Mouse (Mus musculus) limb, embryonic 15.5 days (tissue): ENCODE results near the gene Ache. TPM values are rescaled to one million over a fixed set of nuclear protein-coding genes. Genes with fewer than 3 reads are reported as not detected.

Experiments used
- ATAC-seq: fragments of 200-750 bp; cut with Nextera tagmentation; 2 replicates; pipeline ENCODE4 v1.8.0; 2017; ENCODE audit warnings: low read depth, moderate TSS enrichment; ENCODE audit not compliant: insufficient number of reproducible peaks, low FRiP score, low TSS enrichment
- H3K27ac ChIP-seq: fragments of 300-500 bp; sonication (generic); 2 replicates; pipeline ENCODE4 v1.5.1; 2015; ENCODE audit warnings: moderate library complexity, mild to moderate bottlenecking, inconsistent platforms
- H3K27me3 ChIP-seq: fragments of 300-500 bp; sonication (generic); 2 replicates; pipeline ENCODE4 v1.6.1; 2015; ENCODE audit warnings: inconsistent platforms
- H3K36me3 ChIP-seq: fragments of 300-500 bp; sonication (generic); 2 replicates; pipeline ENCODE4 v1.6.1; 2015; ENCODE audit warnings: inconsistent platforms
- H3K4me1 ChIP-seq: fragments of 300-500 bp; sonication (generic); 2 replicates; pipeline ENCODE4 v1.6.1; 2015; ENCODE audit warnings: inconsistent platforms
- H3K4me2 ChIP-seq: fragments of 300-500 bp; sonication (generic); 2 replicates; pipeline ENCODE4 v1.6.1; 2015; ENCODE audit warnings: mild to moderate bottlenecking, inconsistent platforms
- H3K4me3 ChIP-seq: fragments of 300-500 bp; sonication (generic); 2 replicates; pipeline ENCODE4 v1.5.1; 2015; ENCODE audit warnings: mild to moderate bottlenecking, inconsistent platforms
- H3K9ac ChIP-seq: fragments of 300-500 bp; sonication (generic); 2 replicates; pipeline ENCODE4 v1.6.1; 2015; ENCODE audit warnings: inconsistent platforms
- H3K9me3 ChIP-seq: fragments of 300-500 bp; sonication (generic); 2 replicates; pipeline ENCODE4 v1.6.1; 2016; ENCODE audit warnings: inconsistent platforms
- WGBS: fragments of 180-500 bp; shearing (Covaris S2); methylation state at CpG from one replicate; pipeline ENCODE4 v1.1.7; 2015; 5-methylcytosine and 5-hydroxymethylcytosine counted together
- microRNA-seq: library from miRNA; unstranded; fragments of <30 nt; microRNA quantifications from one replicate; pipeline ENCODE4, GENCODE M21; 2016
- polyA plus RNA-seq: library from polyadenylated mRNA; unstranded; fragments of >200 nt; fragmentation: Nextera tagmentation; extraction: Ambion mirVana; gene quantifications from 2 replicates; pipeline ENCODE4 v1.2.1, GENCODE M21; 2015

Ache gene
- polyA plus RNA-seq, 1 experiment from 2014 or later = 11.3 TPM

DNA sequence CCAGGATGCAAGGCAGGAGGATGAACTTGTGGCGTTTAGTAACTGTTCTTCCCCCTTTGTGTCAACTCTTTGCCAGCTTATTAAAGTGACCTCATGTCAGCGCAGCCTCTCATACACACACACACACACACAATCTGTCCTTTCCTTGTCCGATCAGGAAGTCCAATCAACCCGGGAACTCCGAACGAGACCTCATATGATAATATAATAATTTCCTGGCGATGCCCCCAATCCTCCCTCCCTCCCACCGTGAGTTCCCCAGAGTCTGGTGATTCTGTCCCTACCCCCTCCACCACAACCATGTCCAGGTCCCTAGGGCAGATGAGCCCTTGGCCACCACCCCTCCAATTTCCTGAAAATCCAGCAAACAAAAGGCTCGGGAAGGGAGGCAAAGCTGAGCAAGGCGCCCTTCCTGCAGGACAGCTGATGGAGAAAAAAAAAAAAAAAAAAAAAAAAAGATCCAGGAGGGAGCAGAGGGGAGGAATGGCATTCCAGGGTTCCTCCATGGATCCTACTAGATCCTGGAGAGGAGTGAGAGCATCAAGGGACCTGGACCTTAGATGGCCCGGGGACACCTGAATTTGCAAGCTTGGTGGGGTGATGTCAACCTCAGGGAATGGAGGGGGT, 51.5 kb downstream of the Ache start:
- Histone ChIP-seq H3K4me1 (peaks cover 24% of the 10 kb centered on the region), H3K36me3 (no peaks in the 10 kb centered on the region), H3K27ac (peak overlapping the region; percentile 85), H3K27me3 (no peaks in the 10 kb centered on the region), H3K4me3 (peak overlapping the region; percentile 43), H3K9me3 (no peaks in the 10 kb centered on the region), H3K4me2 (peak overlapping the region; percentile 62), H3K9ac (peak overlapping the region; percentile 43; the same call in 1 of the 2 replicates)
- peak; percentile 3; the same call in 1 of the 2 replicates for ATAC-seq
- WGBS = 5% methylated on average over 11 of the region's 11 CpGs

DNA sequence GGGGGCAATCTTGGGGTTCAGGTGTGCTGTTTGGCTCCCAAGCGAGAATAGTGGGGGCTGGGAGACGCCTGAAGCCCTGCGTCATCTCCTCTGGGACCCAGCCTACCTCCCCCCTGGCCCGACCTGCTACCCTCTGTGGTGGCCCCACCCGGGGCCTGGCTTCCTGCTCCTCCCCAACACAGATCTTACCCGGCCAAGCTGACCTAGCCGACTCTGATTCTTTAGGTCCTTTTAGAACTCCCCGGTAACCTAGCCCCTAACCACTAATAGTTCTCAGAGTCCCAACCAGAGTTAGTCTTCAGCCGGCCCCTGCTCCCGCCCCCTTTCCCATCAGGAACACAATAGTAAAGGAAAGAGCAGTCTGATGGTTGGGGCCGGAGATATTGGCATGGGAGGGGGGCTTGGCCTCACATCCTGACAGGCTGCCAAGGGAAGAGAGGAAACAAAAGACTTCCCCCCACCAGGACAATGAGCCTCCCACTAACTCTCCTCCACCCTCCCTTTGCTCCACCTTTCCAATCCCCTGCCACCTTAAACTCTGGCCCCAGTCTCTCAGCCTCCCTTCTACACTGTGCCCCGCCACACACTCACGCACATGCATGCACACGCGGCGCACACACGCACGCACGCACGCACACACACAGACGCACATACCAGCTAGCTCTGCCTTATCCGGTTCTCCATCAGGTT, 52.1 kb downstream of the Ache start:
- Histone ChIP-seq H3K9ac (peak overlapping the region; percentile 43; the same call in 1 of the 2 replicates), H3K4me3 (peak overlapping the region; percentile 43), H3K4me1 (peaks cover 23% of the 10 kb centered on the region), H3K27me3 (no peaks in the 10 kb centered on the region), H3K27ac (peak overlapping the region; percentile 85), H3K4me2 (peak overlapping the region; percentile 62), H3K36me3 (no peaks in the 10 kb centered on the region), H3K9me3 (no peaks in the 10 kb centered on the region)
- peak; percentile 30; the same call in 1 of the 2 replicates for ATAC-seq
- whole genome bisulfite sequencing = 18% methylated on average over 22 of the region's 22 CpGs

DNA sequence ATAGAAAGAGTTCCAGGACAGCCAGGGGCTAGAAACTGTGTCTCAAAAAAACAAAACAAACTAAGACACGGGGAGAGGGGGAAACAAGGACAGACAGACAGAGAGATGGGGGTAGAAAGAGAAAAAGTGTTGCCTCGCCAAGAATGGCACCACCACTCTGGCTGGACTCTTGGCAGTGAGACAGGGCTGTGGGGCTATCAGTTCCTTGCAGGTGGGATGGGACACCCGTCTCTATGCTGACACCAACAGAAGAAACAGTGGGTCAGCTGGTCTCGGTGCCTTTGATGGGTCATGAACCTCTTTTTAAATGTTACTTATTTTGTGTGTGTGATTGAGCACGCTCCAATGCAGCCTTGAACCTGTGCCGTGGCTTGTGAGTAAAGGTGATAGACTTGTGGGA, 52.9 kb downstream of the Ache start:
- H3K36me3 ChIP-seq = no peaks in the 10 kb centered on the region
- no peaks in the 10 kb centered on the region for H3K27me3 ChIP-seq
- peaks cover 27% of the 10 kb centered on the region for H3K4me1 ChIP-seq
- no peak overlapping the region for H3K4me2 ChIP-seq
- H3K9me3 ChIP-seq = no peaks in the 10 kb centered on the region
- 72% methylated on average over 6 of the region's 6 CpGs for WGBS
- H3K9ac ChIP-seq = no peak overlapping the region
- H3K4me3 ChIP-seq = no peak overlapping the region
- H3K27ac ChIP-seq = peak overlapping the region; percentile 85; the same call in 1 of the 2 replicates
- no peak for ATAC-seq

DNA sequence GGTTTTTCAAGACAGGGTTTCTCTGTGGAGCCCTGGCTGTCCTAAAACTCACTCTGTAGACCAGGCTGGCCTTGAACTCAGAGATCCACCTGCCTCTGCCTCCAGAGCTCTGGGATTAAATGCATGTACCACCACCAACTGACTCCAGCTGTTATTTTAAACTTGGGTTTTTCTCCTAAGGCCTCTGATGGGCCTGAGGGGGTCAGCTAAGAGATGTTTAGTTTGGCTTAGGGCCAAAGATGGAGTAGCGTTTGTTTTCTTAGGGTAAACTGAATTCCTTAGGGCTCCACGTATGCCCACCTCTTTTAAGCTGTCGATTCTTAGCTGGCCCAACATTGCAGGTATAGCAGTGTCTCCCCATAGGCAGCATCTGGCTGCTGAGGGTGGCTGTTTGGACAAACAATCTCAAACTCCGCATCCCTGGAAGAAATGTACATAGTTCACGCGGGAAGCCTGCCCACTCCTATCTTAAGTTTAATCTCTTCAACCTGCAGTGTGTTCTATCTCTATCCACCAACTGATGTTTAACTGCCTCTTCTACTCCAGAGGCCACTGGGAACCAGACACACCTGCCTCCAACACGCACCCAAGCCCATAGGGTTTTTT, 55.2 kb downstream of the Ache start:
- no peak for ATAC-seq
- no peak overlapping the region for H3K27ac ChIP-seq
- no peak overlapping the region for H3K9ac ChIP-seq
- no peaks in the 10 kb centered on the region for H3K36me3 ChIP-seq
- no peak overlapping the region for H3K4me3 ChIP-seq
- H3K9me3 ChIP-seq = no peaks in the 10 kb centered on the region
- H3K4me1 ChIP-seq = peaks cover 33% of the 10 kb centered on the region
- H3K4me2 ChIP-seq = no peak overlapping the region
- H3K27me3 ChIP-seq = no peaks in the 10 kb centered on the region
- 64% methylated on average over 7 of the region's 7 CpGs for WGBS

DNA sequence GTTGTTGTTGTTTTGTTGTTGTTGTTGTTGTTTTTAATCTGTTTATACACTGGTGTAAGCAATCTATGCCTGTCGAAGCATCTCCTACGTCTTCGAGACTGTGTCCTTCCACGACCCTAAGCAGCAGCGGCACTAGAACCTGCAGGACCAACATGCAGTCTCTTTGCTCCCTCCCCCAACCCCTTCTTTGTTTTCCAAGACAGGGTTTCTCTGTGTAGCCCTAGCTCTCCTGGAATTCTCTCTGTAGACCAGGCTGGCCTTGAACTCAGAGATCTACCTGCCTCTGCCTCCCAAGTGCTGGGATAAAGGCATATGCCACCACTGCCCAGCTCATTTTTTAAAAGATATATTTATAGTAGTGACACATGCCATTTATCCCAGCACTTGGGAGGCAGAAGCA, 56.1 kb downstream of the Ache start:
- 96% methylated on average over 5 of the region's 5 CpGs for WGBS
- H3K36me3 ChIP-seq = no peaks in the 10 kb centered on the region
- no peaks in the 10 kb centered on the region for H3K9me3 ChIP-seq
- H3K4me3 ChIP-seq = no peak overlapping the region
- H3K4me2 ChIP-seq = no peak overlapping the region
- peaks cover 32% of the 10 kb centered on the region for H3K4me1 ChIP-seq
- H3K27ac ChIP-seq = no peak overlapping the region
- no peak overlapping the region for H3K9ac ChIP-seq
- H3K27me3 ChIP-seq = no peaks in the 10 kb centered on the region
- no peak for ATAC-seq

DNA sequence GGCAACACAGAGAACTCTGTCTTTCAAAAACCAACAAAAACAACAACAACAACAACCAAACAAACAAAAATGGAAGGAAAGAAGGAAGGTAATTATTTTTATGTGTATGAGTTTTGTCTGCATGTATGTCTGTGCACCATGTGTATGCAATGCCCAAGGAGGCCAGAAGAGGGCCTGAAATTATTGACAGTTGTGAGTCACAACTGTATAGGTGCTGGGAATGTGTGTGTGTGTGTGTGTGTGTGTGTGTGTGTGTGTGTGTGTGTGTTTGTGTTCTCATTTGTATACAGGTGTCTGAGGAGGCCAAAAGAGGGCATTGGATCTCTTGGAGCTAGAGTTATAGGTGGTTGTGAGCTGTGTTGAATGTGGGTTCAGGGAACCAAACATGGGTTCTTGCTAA, 56.5 kb downstream of the Ache start:
- no peaks in the 10 kb centered on the region for H3K36me3 ChIP-seq
- peaks cover 34% of the 10 kb centered on the region for H3K4me1 ChIP-seq
- no peaks in the 10 kb centered on the region for H3K9me3 ChIP-seq
- H3K4me2 ChIP-seq = no peak overlapping the region
- no peak for ATAC-seq
- H3K27ac ChIP-seq = no peak overlapping the region
- H3K4me3 ChIP-seq = no peak overlapping the region
- no peaks in the 10 kb centered on the region for H3K27me3 ChIP-seq
- H3K9ac ChIP-seq = no peak overlapping the region

Small RNAs within 50 kb of the gene (microRNA-seq; reads per million reads assigned to microRNA genes)
- gene Mir7036 (not detected), gene Mir8116 (not detected)

Other genes with a start within 250 kb of the Ache start
- 161 and 178 TPM in 2 replicates for gene Ap1s1, start 241.4 kb upstream of the Ache start, polyA plus RNA-seq
- gene Serpine1, start 215.3 kb upstream of the Ache start, polyA plus RNA-seq = 0.52 and 0.65 TPM in 2 replicates
- gene Trim56, start 171.3 kb upstream of the Ache start, polyA plus RNA-seq = 7.6 and 8.8 TPM in 2 replicates
- not detected in 2 replicates for gene Muc3, start 138.2 kb upstream of the Ache start, polyA plus RNA-seq
- gene Muc3a, start 75.1 kb upstream of the Ache start, polyA plus RNA-seq = 0.08 and 0.12 TPM in 2 replicates
- gene Ufsp1, start 7.1 kb downstream of the Ache start, polyA plus RNA-seq = 6.7 and 11.3 TPM in 2 replicates
- gene Srrt, start 20.2 kb downstream of the Ache start, polyA plus RNA-seq = 113 and 117 TPM in 2 replicates
- gene Trip6, start 26.9 kb downstream of the Ache start, polyA plus RNA-seq = 109 and 110 TPM in 2 replicates
- 13.9 and 14.4 TPM in 2 replicates for gene Slc12a9, start 46.1 kb downstream of the Ache start, polyA plus RNA-seq
- 61.1 and 68.6 TPM in 2 replicates for gene Ephb4, start 62.6 kb downstream of the Ache start, polyA plus RNA-seq
- 0.10 and 0.13 TPM in 2 replicates for gene Zan, start 189.5 kb downstream of the Ache start, polyA plus RNA-seq
- 46.5 and 46.7 TPM in 2 replicates for gene Pop7, start 215.0 kb downstream of the Ache start, polyA plus RNA-seq
- 10.3 and 12.0 TPM in 2 replicates for gene Gigyf1, start 231.0 kb downstream of the Ache start, polyA plus RNA-seq
- 0.26 TPM in 1 of 2 replicates, not detected in the other for gene Epo, start 245.7 kb downstream of the Ache start, polyA plus RNA-seq
- 350 and 394 TPM in 2 replicates for gene Gnb2, start 246.0 kb downstream of the Ache start, polyA plus RNA-seq